Mouse (Mus musculus) liver, adult 2 months (tissue): Measurements from ENCODE around the gene Gtf3c6.

Experiments used
- CTCF ChIP-seq: fragments of 200-500 bp; IDR thresholded peaks from 2 replicates; pipeline ENCODE4 v1.5.1; 2011; ENCODE audit warnings: low read depth, low read length, control low read depth
- POLR2A ChIP-seq: fragments of 200-500 bp; IDR thresholded peaks from 2 replicates; pipeline ENCODE4 v1.6.1; 2011; ENCODE audit warnings: low read length, control low read depth; ENCODE audit not compliant: insufficient read depth; ENCODE audit errors: extremely low read depth

DNA sequence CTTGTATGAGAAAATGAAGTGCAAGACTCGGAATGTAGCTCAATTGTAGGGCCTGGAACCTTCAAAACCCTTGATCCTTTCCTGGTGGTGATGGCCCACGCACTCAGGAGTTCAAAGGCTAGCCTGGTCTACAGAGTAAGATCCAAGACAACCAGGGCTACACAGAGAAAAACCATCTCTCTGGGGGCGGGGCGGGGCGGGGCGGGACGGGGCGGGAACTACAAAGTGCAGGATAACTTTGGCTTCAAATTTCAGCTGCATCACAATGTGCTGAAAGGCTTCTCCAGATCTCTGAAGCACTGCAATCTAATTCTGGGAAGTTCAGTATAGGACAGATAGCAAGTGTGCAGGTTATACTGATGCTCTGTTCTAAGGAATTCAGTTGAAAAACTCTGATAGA, 1.6 kb upstream of the Gtf3c6 start:
- TF ChIP-seq CTCF (no peak), POLR2A (no peak)
